Mouse (Mus musculus) E14TG2a.4 (cell line): ENCODE results near the gene Cdh13.

ENCODE experiments used
- CTCF ChIP-seq: conservative IDR thresholded peaks from 2 replicates; pipeline ENCODE4 v1.5.1; 2014; ENCODE audit warnings: low read length
- POU5F1 ChIP-seq: IDR thresholded peaks from 2 replicates; pipeline ENCODE4 v1.6.1; 2014; ENCODE audit warnings: low read length, borderline replicate concordance

GRCm38 (mm10) chr8:118809660-118810059 lies 526.1 kb downstream of the Cdh13 start:
- TF ChIP-seq CTCF = no peak
- no peak for TF ChIP-seq POU5F1
